Mouse (Mus musculus) stomach, postnatal 0 days (tissue): ENCODE data around the gene Trim28.

Source experiments
- CTCF ChIP-seq: IDR thresholded peaks from 2 replicates; pipeline ENCODE4 v1.5.1; 2016; ENCODE audit warnings: antibody characterized with exemption, low read depth, mild to moderate bottlenecking, moderate library complexity
- EP300 ChIP-seq: optimal IDR thresholded peaks from 2 replicates; pipeline ENCODE3; 2016; ENCODE audit warnings: antibody characterized with exemption

DNA sequence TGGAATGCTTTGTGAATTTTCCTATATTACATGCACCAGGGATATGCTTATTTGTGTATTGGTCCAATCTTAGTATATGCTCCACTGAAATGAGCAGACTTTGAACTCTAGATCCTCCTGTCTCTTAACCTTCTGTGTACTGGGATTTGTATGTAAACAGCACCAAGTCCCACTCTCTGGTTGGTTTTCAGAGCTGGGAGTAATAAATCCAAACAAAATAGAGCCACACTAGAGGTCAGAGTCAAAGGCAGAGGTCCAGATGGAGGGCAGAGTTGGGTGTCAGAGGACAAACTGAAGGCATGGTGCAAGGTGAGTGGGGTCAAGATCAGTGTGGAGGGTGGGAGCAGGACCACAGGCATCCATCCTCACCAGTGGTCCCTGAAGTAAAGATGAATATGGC is 3.1 kb upstream of the Trim28 start:
- TF ChIP-seq EP300 (no peak), CTCF (no peak)
